Mouse (Mus musculus): ENCODE measurements at regions not wholly inside any gene's neighbourhood (a gene's known extent, or its start where the extent isn't known, plus 50 kb on each side); places are given as distances from the start of the nearest gene placed in this dataset.

DNA sequence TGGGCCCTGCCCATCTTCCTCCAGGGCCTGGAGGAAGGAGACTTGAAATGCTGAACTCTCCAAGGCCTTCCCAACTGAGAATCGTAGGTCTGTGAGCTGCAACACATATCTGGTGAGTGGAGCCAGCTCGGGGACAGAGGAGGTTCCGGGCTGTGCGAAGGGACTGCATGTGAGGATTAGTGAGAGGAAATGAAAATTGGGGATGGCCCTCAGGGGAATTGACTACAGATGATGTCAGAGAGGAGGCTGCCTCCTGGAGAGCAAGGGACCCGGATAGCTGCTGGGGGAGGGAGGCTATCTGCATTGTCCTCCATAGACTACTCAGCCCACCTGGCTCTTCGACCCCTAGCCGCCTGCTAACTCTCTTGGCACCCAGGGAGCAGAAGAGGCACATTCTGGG, 65.2 kb downstream of the Efnb1 start:
- TF ChIP-seq POLR2A (IDR thresholded peaks at IDR 0.05; ENCODE audit: control insufficient read depth, low read depth, low read length) = no peak
- no peak for TF ChIP-seq CTCF (IDR thresholded peaks at IDR 0.05; ENCODE audit: control insufficient read depth, insufficient read depth, insufficient replicate concordance, low read depth, low read length)
